Mouse (Mus musculus): Measurements from ENCODE around the gene Gli1.
A peak's percentile ranks its signal among the peaks of the same experiment; 100 is the strongest.

The Gli1 gene

DNA sequence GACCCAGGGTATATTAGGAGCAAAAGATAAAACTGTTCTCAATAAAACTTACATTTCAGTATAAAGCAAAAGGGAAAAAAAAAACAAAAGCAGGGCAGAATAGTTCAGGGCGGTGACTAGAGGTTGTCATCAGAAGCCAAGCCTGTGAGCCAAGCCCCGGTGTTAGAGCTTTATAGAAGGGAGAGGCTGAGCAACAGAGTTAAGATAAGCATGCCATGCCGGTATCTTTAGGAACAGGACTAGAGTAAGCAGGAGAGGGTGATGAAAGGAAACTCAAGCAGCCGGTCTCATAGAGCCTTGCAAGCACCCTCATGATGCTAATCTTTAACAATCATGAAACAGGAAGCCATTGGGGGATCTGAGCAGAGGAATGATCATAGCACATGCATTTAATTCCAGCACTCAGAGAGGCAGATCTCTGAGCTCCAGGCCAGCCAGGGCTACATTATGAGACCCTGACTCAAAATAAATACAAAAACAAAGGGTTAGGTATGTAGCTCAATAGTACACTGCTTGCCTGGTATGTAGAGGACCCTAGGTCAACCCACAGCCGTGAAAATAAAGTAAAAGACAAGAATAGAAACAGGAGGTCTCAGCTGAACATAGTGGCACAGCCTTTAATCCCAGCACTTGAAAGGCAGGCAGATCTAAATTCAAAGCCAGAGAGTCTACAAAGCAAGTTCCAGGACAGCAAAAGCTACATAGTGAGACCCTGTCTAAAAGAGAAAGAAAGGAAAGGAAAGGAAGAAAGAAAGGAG lies 49.7 kb downstream of the Gli1 start:
- no peak for DNase-seq (ENCODE audit: low read depth, low spot score)

DNA sequence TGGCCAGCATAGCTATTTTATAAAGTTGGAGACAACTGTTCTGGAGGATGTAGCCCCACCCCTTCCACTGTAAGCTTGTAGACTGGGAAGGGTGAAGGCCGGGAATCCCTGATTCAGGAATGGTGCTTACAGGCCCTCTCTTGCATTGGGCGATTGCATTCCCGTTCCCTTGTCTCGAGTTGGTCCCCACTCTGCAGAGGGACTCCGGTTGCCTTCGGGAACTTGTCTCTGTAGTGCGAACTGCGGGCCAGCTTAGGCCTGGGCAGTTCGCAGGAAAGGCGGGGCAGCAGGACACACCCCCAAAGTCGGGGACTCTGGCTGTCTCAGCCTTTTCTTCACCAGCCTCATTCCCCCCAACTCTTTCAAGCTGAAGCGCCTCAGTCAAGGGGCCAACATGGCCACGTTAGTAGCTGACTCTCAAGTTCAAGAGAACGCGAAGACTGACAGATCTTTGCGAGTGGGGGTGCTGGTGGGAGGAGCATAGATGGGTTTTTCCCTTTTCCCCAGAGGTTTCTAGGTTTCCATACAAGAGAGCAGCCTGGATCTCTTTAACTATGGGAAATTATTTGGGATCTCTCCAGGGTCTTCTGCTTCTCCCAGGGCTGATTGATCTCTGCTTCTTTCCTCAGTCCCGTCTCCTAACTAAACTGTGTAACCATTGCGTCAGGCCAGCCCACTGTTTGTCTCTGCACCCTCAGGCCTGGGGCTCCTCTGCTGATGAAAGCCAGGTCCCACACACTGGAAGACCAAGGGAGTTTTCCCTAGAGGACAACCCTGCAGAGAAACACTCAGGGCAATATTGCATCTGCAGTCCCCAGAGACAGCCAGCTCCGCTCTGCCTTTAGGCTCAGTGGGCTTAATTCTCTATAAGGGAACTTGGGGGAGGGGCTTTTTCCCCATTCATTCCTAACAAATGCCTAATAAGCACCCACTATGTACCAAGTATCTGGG lies 50.6 kb downstream of the Gli1 start:
- DNase-seq (ENCODE audit: low read depth, low spot score), result no peak

DNA sequence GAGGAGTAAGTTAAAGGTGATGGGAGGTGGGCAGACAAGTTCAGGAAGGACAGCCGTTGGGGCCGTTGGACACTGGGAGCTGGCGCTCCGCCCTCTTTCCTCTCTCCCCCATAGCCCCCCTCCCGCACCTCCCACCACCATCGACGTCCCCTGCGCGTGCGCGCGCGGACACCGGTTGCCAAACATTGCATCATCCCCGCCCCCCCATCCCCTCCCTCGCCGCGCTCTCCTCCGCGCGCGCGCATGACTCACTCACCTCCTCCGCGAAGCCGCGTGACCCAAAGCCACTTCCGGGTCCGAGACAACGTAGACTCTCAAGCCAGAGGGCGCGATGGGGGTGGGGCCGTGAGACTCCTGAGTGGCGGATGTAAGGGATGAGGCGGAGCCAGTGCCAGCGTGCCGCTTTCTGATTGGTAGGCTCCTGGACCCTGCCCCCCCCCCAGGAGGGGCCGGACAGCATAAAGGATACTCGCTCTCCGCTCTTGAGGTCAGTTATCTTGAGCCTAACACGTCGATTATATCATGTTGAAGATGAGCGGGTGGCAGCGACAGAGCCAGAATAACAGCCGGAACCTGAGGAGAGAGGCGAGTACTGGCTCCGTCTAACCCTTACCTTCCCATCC lies 51.4 kb downstream of the Gli1 start:
- DNase-seq (ENCODE audit: low read depth, low spot score), result peak; percentile 99

DNA sequence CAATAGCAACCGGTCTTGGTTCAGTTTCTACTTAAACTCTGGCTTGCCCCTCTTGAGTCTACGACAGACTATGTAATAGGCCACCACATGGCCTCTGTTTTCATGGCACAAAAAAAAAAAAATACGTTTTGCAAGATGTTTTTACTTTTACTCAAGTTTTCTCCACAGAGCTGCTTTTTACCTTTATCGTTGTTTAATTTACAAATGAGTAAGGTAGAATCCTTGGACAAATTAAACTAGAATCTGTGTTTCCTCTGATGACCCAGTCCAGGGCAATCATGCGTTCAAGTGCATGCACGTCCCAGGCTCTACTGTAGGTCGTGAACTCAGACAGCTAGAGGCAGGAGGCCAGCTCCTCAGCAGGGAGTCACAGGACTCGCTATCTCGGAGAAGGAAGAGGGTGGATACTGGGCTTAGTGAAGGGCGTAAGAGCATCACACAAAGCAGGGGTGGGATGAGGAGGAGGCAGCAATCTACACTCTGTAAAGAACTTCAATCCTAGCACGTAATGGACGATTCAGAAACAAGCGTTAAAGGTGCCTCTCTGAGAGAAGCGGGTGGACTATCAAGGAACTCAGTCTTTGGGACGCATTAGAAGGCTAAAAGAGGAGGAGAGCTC lies 52.1 kb downstream of the Gli1 start:
- peak; percentile 35 for DNase-seq (ENCODE audit: low read depth, low spot score)

DNA sequence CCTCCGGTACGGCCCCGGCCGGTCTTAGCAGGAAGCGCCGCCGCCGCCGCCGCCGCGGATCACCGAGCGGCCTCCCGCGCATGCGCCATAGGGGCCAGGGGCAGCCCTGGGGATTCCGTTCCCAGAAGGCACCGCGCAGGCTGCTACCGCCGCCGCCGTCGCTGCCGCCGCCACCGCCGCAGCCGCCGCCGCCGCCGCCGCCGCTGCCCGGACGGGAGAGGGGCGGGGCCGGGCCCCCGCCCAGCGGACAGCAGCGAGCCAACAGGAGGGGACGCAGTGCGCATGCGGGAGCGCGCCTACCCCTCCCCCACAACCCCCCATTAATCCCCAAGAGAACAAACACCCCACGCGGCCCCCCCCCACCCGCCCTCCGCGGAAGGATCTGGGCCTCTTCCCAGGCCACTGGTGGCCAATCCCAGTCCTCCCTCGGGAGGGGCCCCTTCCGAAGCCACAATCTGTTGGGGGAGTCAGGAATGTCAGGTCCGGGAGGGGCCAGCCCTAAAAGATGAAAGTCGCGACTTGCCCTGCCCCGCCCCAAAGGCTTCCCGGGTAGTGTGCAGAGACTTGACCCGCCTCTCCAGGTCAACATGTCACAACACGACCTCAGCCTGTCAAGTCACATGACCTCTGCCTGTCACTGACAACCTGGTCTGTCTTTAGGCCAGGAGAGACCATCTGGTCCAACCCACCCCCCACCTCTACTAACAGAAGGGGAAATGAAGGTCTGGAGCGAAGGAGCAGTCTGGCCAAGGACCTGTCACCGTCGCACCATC lies 52.8 kb downstream of the Gli1 start, which contains the start of gene Mbd6:
Gene Mbd6, minus strand, starts transcription at position 219 of the 773 bp plus-strand sequence.
- DNase-seq (ENCODE audit: low read depth, low spot score), result peak; percentile 83

DNA sequence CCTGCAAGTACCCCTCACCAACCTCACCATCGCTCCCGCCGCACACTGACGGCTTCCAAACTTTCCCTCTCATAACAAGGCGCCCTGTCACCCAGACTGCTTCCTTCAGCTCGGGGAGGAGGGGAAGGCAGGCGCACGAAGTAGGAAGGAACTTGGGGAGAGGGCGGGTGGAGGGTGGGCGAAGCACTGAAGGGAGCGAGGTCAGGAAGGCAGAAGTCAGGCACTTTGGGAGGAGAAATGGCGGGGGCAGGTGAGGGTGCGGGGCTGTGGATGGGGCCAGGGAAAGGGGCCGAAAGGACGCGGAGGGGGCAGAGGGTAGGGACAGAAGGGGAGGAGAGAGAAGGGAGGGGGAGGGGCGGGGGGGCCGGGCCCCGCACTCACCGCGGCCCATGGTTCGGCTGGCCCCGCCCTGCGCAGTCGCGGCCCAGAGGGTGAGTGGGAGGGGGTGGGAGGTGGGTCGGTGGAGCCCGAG lies 53.4 kb downstream of the Gli1 start:
- DNase-seq (ENCODE audit: low read depth, low spot score), result peak; percentile 59

DNA sequence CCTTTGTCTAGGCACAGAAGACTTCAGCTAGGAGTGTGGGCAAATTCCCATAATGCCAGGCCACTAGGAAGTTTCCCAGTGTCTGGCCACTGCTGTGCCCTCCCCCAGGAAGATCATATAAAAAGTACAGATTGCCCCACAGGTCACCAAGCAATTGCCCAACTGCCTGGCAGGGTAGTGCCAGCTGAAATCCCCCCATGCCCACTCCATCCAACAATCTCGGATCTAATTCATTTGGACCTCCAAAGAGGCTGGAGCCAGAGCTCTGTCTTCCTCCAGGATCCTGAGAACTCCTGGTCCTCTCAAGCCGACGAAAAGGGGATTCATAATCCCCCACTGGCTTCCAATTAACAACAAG lies 53.9 kb downstream of the Gli1 start:
- DNase-seq (ENCODE audit: low read depth, low spot score), result no peak

DNA sequence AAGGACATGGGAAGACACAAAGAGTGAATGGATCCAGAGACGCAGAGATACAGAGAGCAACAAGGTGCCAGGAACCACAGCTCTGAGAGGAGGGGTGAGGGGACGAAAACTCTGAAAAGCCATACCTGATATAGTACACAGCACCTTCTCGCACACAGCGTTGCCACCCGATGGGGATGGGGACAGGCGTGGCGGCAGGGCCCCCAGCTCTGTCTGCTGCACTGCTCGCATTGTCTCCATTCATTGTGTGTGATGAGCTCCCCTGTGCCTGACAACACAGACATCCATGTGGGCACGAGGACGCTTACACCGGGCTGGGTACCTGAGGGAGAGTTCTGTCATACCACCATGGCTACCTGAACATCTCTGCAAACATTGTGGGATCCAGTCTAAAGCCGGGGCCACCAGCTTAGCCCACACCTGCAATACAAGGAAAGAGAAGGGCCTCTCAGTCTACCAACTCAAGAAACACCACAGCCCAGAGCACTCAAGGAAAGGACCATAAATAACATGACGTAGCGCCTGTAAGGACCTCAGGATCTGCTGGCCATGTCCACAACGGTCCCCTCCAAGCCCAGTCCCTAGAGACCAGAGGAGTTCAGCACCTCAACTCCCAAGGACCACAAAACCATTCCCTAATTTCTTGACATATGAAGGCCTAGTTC lies 54.4 kb downstream of the Gli1 start:
- no peak for DNase-seq (ENCODE audit: low read depth, low spot score)

DNA sequence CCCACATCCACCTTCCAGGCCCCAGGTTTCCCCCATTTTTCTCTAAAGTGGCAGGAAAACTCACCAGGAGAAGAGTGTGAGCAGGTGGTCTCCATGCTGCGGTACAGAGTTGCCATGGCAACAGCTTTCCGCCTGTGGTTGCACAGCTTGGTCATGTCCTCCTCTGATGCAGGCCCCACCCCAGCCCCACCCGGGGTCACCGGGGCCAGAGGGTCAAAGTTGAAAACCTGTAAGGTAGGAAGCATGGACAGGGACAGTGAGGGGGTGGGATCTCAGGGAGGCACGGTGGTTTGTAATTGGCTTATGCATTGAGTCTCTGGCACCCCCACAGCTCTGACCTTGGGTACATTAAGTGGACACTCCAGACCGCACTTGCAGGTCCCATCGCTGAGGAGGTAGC lies 55.0 kb downstream of the Gli1 start:
- DNase-seq (ENCODE audit: low read depth, low spot score), result no peak

DNA sequence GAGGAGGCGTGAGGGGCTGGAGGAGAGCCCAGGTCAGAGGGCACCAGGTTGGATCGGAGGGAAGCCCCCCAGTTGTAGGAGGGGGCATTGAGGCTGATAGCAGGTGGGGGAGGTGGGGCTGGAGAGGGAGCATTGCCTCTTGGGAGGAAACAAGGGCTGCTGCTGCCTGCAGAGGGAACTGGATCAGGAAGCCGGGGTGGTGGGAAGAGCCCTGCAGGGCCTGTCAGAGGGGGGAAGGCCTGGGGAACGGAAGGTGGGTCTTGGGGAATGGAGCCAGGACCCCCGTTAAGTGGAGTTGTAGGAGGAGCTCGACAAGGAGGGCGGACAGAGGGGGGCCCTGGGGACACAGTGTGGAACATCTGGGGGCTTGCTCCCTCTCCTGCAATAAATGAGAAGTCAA lies 55.6 kb downstream of the Gli1 start:
- DNase-seq (ENCODE audit: low read depth, low spot score), result no peak

DNA sequence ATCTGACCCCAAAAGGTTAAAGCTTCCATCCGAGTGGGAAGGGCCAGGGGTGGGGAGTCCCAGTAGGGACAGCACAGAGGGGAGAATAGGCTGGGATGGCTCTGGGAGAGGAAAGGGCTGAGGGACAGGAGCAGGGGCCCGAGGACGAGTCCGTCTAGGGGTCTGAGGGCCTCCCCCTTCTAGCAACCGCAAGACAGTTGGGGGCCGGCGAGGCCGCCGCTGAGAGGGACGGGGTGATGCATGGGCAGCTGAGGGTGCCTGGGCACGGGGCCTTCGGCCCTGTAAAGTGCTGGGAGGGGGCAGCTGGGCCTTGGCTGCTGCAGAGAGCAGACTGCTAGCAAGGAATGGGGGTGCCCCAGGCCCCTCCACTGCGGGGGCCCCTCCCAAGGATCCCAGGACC lies 56.1 kb downstream of the Gli1 start:
- no peak for DNase-seq (ENCODE audit: low read depth, low spot score)

DNA sequence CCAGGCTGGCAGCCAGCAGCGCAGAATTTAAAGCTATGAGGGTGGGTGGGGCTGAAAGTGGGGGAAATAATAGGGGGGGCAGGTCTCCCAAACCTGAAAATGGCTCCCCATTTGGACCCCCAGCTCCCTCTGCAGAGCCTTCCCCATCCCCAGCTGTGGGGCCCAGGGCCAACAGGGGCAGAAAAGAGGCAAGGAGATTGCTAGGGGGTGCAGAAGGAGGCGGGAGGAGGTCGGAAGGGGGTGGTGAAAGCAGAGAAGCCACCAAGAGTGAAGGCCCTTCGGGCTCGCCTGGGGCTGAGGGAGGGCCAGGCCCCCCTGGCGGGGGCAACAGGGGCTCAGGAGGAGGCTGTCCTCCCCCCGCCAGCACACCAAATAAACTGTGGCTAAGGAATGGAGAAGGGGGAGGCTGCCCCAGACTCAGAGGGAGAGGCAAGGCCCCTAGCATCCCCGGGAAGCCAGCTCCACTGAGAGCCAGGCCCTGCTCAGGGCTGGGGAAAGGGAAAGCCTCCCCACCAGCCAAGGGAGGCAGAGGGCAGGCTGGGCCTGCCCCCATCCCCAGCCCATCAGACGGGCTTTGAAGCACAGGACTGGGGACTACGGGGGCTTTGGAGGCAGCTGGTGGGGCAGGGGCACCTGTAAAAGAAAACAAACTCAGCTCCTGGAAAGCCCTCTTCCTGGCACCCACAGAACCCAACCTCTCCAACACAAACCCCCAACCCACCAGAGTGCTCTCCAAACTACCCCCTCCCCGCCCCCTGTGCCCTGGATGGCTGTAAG lies 56.9 kb downstream of the Gli1 start:
- DNase-seq (ENCODE audit: low read depth, low spot score), result no peak

DNA sequence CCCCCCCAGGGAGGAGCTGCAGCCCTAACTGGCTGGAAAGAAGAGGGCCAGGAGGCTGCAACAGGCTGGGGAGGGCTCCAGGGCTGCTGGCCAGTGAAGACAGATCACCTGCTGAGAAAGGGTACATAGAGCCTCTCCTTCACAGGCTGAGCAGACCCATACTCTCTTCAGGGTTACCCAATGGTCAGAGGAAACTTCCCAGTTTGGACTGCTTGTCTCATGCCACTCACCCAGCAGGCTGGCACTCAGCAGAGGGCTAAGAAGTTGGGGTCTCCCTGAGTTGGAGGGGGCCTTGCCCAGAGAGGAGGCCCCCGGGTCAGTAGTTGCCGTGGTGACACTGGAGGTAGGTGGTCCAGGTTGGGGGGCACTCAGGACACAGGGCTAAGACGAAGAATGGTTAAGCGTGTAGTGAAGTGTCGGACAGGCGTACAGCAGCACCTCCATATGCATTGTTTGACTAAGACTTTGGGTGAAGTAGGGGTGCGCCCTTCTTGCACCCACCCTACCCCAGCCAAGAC lies 57.6 kb downstream of the Gli1 start:
- no peak for DNase-seq (ENCODE audit: low read depth, low spot score)

DNA sequence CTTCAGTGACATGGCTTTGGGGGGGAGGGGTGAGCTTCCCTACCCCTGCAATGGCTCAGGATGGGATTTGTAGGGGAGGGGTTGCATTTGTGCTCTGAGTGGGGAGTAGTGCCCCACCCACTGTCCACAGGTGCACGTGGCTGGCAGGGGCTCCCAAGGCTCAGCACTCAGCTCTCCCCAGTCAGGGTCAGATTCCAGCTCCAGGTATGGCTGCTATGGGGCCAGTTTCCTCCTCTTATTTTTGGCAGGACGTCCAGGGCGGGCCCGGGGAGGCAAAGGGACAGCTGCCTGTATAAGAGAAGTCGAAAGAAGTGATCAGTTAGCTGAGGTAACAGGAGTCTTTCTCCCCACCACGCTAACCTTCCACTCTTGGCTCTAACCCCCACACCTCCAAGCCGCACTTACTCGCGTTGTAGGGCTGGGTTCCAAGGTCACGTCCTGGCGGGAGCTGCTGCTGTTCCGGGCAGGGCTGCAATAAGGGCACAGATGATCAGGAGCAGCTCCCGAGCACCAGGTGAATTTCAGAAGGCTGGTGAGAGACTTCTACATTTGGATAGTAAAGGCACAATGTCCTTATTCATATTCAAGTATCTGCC lies 59.1 kb downstream of the Gli1 start:
- DNase-seq (ENCODE audit: low read depth, low spot score), result no peak

DNA sequence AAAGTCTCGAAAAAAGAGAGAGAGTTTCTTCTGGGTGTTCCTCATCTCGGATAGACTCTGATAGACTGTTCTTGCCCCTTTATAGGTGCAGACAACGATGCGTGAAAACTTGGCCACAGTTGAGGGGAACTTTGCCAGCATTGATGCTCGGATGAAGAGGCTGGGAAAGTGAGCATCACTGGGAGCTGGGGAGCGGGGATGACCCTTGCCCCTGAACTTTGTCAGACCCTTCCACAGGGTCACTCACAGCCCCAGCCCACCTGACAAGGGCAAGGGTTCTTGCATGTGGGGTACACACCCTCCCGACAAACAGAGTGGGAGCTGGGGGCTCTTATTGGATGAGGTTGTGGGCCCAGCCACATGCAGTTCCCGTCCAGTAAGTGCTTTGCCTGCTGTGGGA lies 60.5 kb downstream of the Gli1 start:
- no peak for DNase-seq (ENCODE audit: low read depth, low spot score)

All from forelimb bud, embryonic 11.5 days (tissue).